8 mouse cellular contexts compared by ENCODE assay signal in the genomic region with DNA sequence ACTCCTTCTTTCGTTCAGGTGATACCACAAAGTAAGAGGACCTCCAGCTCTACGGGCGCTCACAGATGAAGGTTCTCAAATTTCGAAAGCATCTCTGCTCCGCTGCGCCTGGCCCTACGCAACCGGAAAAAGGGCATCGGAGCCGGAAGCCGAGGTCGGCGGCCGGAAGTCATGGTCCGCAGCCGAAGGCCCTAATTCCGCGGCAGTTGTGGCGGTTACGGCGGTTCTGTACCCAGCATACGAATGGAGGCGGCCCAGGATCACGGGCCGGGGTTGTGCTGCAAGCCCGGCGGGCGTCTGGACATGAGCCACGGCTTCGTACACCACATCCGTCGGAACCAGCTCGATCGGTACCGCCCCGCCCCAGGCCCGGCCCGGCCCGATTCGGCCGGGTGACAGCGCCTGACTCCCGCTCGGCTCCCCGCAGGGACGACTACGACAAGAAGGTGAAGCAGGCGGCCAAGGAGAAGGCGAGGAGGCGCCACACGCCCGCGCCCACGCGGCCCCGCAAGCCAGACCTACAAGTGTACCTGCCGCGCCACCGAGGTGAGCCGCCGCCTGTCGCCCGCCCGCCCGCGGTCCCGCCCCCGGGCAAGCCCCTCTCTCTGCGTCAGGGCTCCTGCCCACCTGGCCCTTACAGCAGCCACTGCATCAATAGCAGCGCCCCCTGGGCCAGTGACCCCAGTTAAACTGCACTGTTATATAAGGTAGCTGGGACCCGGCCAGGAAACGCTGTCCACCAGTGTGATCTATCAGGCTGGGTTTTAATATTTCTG. TPM values are rescaled to one million over a fixed set of nuclear protein-coding genes. Genes with fewer than 3 reads are reported as not detected.
A peak's percentile ranks its signal among the peaks of the same experiment; 100 is the strongest.
DNase-seq lines count a peak whose midpoint lies in the region; ATAC-seq lines count a peak whose summit lies in the region.

A gene (plus strand): TSS at position 152 of the 776 bp plus-strand sequence.

- H3K4me3 ChIP-seq in embryonic facial prominence, embryonic 11.5 days (ENCODE audit: low read depth, low read length): peak within 1 kb of the TSS; percentile 90
- H3K4me3 ChIP-seq in limb, embryonic 15.5 days: peak within 1 kb of the TSS; percentile 72
- peak within 1 kb of the TSS; percentile 90 for H3K4me3 ChIP-seq in midbrain, embryonic 16.5 days (ENCODE audit: low read depth, low read length)

- no peaks in the 10 kb centered on the region for H3K27me3 ChIP-seq in embryonic facial prominence, embryonic 11.5 days (ENCODE audit: control insufficient read depth, insufficient read depth, low read length)
- no peaks in the 10 kb centered on the region for H3K27me3 ChIP-seq in limb, embryonic 15.5 days
- no peaks in the 10 kb centered on the region for H3K27me3 ChIP-seq in midbrain, embryonic 16.5 days (ENCODE audit: control insufficient read depth, insufficient read depth, low read depth, low read length)

- peak; percentile 79 for ATAC-seq in embryonic facial prominence, embryonic 11.5 days (replicated peaks; ENCODE audit: insufficient number of reproducible peaks, low FRiP score, low TSS enrichment, low read depth)
- ATAC-seq in limb, embryonic 15.5 days (ENCODE audit: insufficient number of reproducible peaks, low FRiP score, low TSS enrichment, low read depth): peak; percentile 70; the same call in 1 of the 2 replicates
- peak; percentile 81 for ATAC-seq in midbrain, embryonic 16.5 days

- H3K4me2 ChIP-seq in embryonic facial prominence, embryonic 11.5 days (ENCODE audit: low read depth, low read length): peak within 1 kb of the TSS; percentile 44
- peak within 1 kb of the TSS; percentile 67 for H3K4me2 ChIP-seq in limb, embryonic 15.5 days
- H3K4me2 ChIP-seq in midbrain, embryonic 16.5 days (ENCODE audit: low read length): peak within 1 kb of the TSS; percentile 89

- no peaks in the 10 kb centered on the region for H3K36me3 ChIP-seq in embryonic facial prominence, embryonic 11.5 days (replicated peaks; ENCODE audit: control insufficient read depth, insufficient read depth, low read depth, low read length)
- H3K36me3 ChIP-seq in limb, embryonic 15.5 days: peaks cover 27% of the 10 kb centered on the region
- H3K36me3 ChIP-seq in midbrain, embryonic 16.5 days (ENCODE audit: control insufficient read depth, insufficient read depth, low read length): peaks cover 12% of the 10 kb centered on the region

- H3K4me1 ChIP-seq in embryonic facial prominence, embryonic 11.5 days (ENCODE audit: control insufficient read depth, insufficient read depth, low read length): peaks cover 6% of the 10 kb centered on the region; the same call in 1 of the 2 replicates
- peaks cover 33% of the 10 kb centered on the region for H3K4me1 ChIP-seq in limb, embryonic 15.5 days
- H3K4me1 ChIP-seq in midbrain, embryonic 16.5 days (ENCODE audit: control insufficient read depth, insufficient read depth, low read length): peaks cover 32% of the 10 kb centered on the region

- under 1% methylated on average over 65 of the region's 72 CpGs for WGBS in embryonic facial prominence, embryonic 11.5 days
- WGBS in limb, embryonic 15.5 days: under 1% methylated on average over 68 of the region's 72 CpGs
- WGBS in midbrain, embryonic 16.5 days: under 1% methylated on average over 66 of the region's 72 CpGs

- no peaks in the 10 kb centered on the region for H3K9me3 ChIP-seq in embryonic facial prominence, embryonic 11.5 days (replicated peaks; ENCODE audit: control insufficient read depth, low read length)
- no peaks in the 10 kb centered on the region for H3K9me3 ChIP-seq in limb, embryonic 15.5 days
- no peaks in the 10 kb centered on the region for H3K9me3 ChIP-seq in midbrain, embryonic 16.5 days (replicated peaks; ENCODE audit: control insufficient read depth, low read length, poor library complexity, severe bottlenecking)

- H3K9ac ChIP-seq in embryonic facial prominence, embryonic 11.5 days (replicated peaks; ENCODE audit: low read length): peak within 1 kb of the TSS; percentile 94
- H3K9ac ChIP-seq in limb, embryonic 15.5 days: peak within 1 kb of the TSS; percentile 88
- peak within 1 kb of the TSS; percentile 94 for H3K9ac ChIP-seq in midbrain, embryonic 16.5 days (ENCODE audit: low read depth, low read length)

- peak; percentile 75 for DNase-seq in 3134 (ENCODE audit: extremely low read depth, insufficient read length, low spot score)
- DNase-seq in adrenal gland, postnatal 10 days: peak; percentile 87
- peak; percentile 87 for DNase-seq in embryonic facial prominence, embryonic 11.5 days (ENCODE audit: low spot score)
- DNase-seq in heart, adult 18-20 months: peak; percentile 85 to 86
- DNase-seq in kidney, adult 18-20 months: peak; percentile 86
- DNase-seq in spleen, postnatal 4 days (ENCODE audit: low spot score in 2 of 2): peak; percentile 80 to 90

- peak within 1 kb of the TSS; percentile 86 for H3K27ac ChIP-seq in embryonic facial prominence, embryonic 11.5 days (replicated peaks; ENCODE audit: low read depth, low read length)
- peak within 1 kb of the TSS; percentile 91 for H3K27ac ChIP-seq in limb, embryonic 15.5 days
- H3K27ac ChIP-seq in midbrain, embryonic 16.5 days (ENCODE audit: low read length): peak within 1 kb of the TSS; percentile 90

RNA-seq across cellular contexts. Expression of the gene that starts here (rescaled TPM):
- total RNA-seq in adrenal gland, postnatal 10 days (2021): 10 to 100 TPM; 26.6 to 29.5 TPM
- 16.4 and 19.8 TPM in 2 replicates for polyA plus RNA-seq in embryonic facial prominence, embryonic 11.5 days (2014; fragmentation: Nextera tagmentation; extraction: Ambion mirVana)
- 1 to 10 TPM; 8.4 to 8.5 TPM for total RNA-seq in heart, adult 18-20 months (2021)
- 28.7 and 30.3 TPM in 2 replicates for polyA plus RNA-seq in limb, embryonic 15.5 days (2015; fragmentation: Nextera tagmentation; extraction: Ambion mirVana)
- 16.5 TPM in 2 replicates for polyA plus RNA-seq in midbrain, embryonic 16.5 days (2015; fragmentation: Nextera tagmentation; extraction: Ambion mirVana)

Comparison
In these comparisons a context has a peak if more than half of its experiments do, and no peak if none do; other contexts are left out.
1. Peak in every context shown above with its lines: DNase-seq, ATAC-seq, H3K4me3 ChIP-seq and H3K27ac ChIP-seq.